Mouse (Mus musculus) lung, adult 2 months (tissue): ENCODE measurements at regions not wholly inside any gene's neighbourhood (a gene's known extent, or its start where the extent isn't known, plus 50 kb on each side); places are given as distances from the start of the nearest gene placed in this dataset.

ENCODE experiments used
- CTCF ChIP-seq: fragments of 200-500 bp; IDR thresholded peaks from 2 replicates; pipeline ENCODE4 v1.5.1; 2011; ENCODE audit warnings: mild to moderate bottlenecking, low read length, control low read depth; ENCODE audit not compliant: insufficient read depth
- POLR2A ChIP-seq: fragments of 200-500 bp; IDR thresholded peaks from 2 replicates; pipeline ENCODE4 v1.6.1; 2011; ENCODE audit warnings: low read depth, mild to moderate bottlenecking, control low read depth, low read length, borderline replicate concordance; ENCODE audit errors: extremely low read depth

GRCm38 (mm10) chr5:37903861-37904260, 79.5 kb upstream of the Msx1 start:
- TF ChIP-seq POLR2A (no peak), CTCF (no peak)
